Comparison of ENCODE assay signal across 12 mouse cellular contexts in the genomic region with DNA sequence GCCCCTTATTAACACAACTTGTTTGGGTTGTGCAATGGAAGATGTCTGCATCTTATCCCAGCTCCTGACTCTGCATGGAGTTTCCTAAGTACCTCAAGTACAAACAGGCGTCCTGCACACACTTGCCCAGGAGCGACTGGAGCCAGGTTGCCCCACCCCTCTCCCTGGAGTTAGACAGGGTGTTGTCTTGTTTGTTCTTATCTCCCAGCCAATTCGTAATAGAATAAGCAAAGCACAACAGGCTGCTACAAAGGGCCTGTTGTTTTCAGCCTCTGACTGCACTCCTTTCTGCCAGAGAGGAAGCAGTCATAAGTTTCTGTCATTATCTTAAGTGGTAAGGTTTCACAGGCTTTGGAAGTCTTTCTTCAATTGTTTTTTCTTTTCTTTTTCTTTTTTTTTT.
A peak's percentile ranks its signal among the peaks of the same experiment; 100 is the strongest.
DNase-seq lines count a peak whose midpoint lies in the region; ATAC-seq and TF ChIP-seq lines count a peak whose summit lies in the region.
"Had no signal": no experiment of that assay in that cellular context is flagged by ENCODE, and none has a peak within 500 bp of the region (broad histone marks: within the 10 kb centered on the region; RNA-seq: fewer than 3 reads in every experiment).

No protein-coding gene starts in this region.

- no peak overlapping the region; the same call in 1 of the 2 replicates for H3K27ac ChIP-seq in ES-Bruce4 (ENCODE audit: insufficient read depth, low read length)
- H3K27ac ChIP-seq in heart, embryonic 13.5 days (replicated peaks) = peak overlapping the region; percentile 37; the same call in 1 of the 2 replicates
- H3K27ac ChIP-seq in lung, embryonic 15.5 days = peak overlapping the region; percentile 56; the same call in 1 of the 2 replicates
- no peak overlapping the region for H3K27ac ChIP-seq in thymus, adult 2 months (ENCODE audit: control insufficient read depth, insufficient read depth, low read length)
- no peak overlapping the region for H3K27ac ChIP-seq in cerebellum, adult 2 months (ENCODE audit: insufficient read depth, low read length)
- H3K27ac ChIP-seq: macrophage; neural tube, embryonic 13.5 days had no signal

- H3K27me3 ChIP-seq in ES-Bruce4 (ENCODE audit: control insufficient read depth, insufficient read depth, low read length, poor library complexity, severe bottlenecking) = no peaks in the 10 kb centered on the region
- H3K27me3 ChIP-seq in heart, embryonic 13.5 days (replicated peaks) = no peaks in the 10 kb centered on the region
- no peaks in the 10 kb centered on the region for H3K27me3 ChIP-seq in lung, embryonic 15.5 days
- H3K27me3 ChIP-seq in thymus, adult 2 months (ENCODE audit: control insufficient read depth, insufficient read depth, low read length) = no peaks in the 10 kb centered on the region
- no peaks in the 10 kb centered on the region for H3K27me3 ChIP-seq in cerebellum, adult 2 months (ENCODE audit: control insufficient read depth, insufficient read depth, low read length)
- H3K27me3 ChIP-seq: CH12.LX; neural tube, embryonic 13.5 days had no signal

- no peak for TF ChIP-seq CTCF in ES-Bruce4 (IDR thresholded peaks at IDR 0.05; ENCODE audit: low read depth, low read length)
- TF ChIP-seq CTCF in thymus, adult 2 months (IDR thresholded peaks at IDR 0.05; ENCODE audit: borderline replicate concordance, control insufficient read depth, extremely low read depth, insufficient read depth, low read length, poor library complexity) = no peak
- no peak for TF ChIP-seq CTCF in cerebellum, adult 2 months (IDR thresholded peaks at IDR 0.05; ENCODE audit: borderline replicate concordance, insufficient read depth, low read depth, low read length)

- TF ChIP-seq EP300 in ES-Bruce4 (IDR thresholded peaks at IDR 0.05; ENCODE audit: insufficient read depth, low read depth, low read length) = peak; percentile 65; the same call in 1 of the 2 replicates

- no peak overlapping the region for H3K4me2 ChIP-seq in heart, embryonic 13.5 days
- no peak overlapping the region for H3K4me2 ChIP-seq in lung, embryonic 15.5 days
- H3K4me2 ChIP-seq: neural tube, embryonic 13.5 days had no signal

- TF ChIP-seq POLR2A in ES-Bruce4 (IDR thresholded peaks at IDR 0.05; ENCODE audit: insufficient read depth, low read length) = no peak
- no peak for TF ChIP-seq POLR2A in thymus, adult 2 months (IDR thresholded peaks at IDR 0.05; ENCODE audit: control insufficient read depth, extremely low read depth, insufficient read depth, low read length, poor library complexity)
- TF ChIP-seq POLR2A in cerebellum, adult 2 months (IDR thresholded peaks at IDR 0.05; ENCODE audit: borderline replicate concordance, insufficient read depth, low read length) = no peak

- no peaks in the 10 kb centered on the region for H3K4me1 ChIP-seq in ES-Bruce4 (ENCODE audit: control insufficient read depth, insufficient read depth, low read length)
- H3K4me1 ChIP-seq in heart, embryonic 13.5 days = peaks cover 34% of the 10 kb centered on the region
- H3K4me1 ChIP-seq in lung, embryonic 15.5 days = peaks cover 22% of the 10 kb centered on the region
- no peaks in the 10 kb centered on the region for H3K4me1 ChIP-seq in thymus, adult 2 months (replicated peaks; ENCODE audit: control insufficient read depth, insufficient read depth, low read length)
- 0 out of 2 replicates have a peak, but pooled peaks cover 3% of the 10 kb centered on the region for H3K4me1 ChIP-seq in cerebellum, adult 2 months (ENCODE audit: control insufficient read depth, insufficient read depth, low read length)

- H3K9me3 ChIP-seq in ES-Bruce4 (replicated peaks; ENCODE audit: control insufficient read depth, insufficient read depth, low read length, poor library complexity, severe bottlenecking) = no peaks in the 10 kb centered on the region
- no peaks in the 10 kb centered on the region for H3K9me3 ChIP-seq in heart, embryonic 13.5 days
- no peaks in the 10 kb centered on the region for H3K9me3 ChIP-seq in lung, embryonic 15.5 days
- H3K9me3 ChIP-seq: neural tube, embryonic 13.5 days had no signal

- DNase-seq in c-Kit-positive CD71-positive TER-119-positive erythroid progenitor cells, embryonic 14.5 days (ENCODE audit: low spot score) = peak; percentile 4
- DNase-seq in thymus, adult 2 months = no peak
- DNase-seq in ovary, postnatal 10 days (ENCODE audit: low spot score) = no peak
- no peak for DNase-seq in left cerebral cortex, adult 11 months (ENCODE audit: low spot score)
- DNase-seq in cerebellum, adult 2 months = no peak
- DNase-seq: adrenal gland, postnatal 10 days had no signal

- no peak for ATAC-seq in heart, embryonic 13.5 days (ENCODE audit: extremely low read depth, insufficient number of reproducible peaks, low FRiP score, low TSS enrichment)
- no peak for ATAC-seq in lung, embryonic 15.5 days (ENCODE audit: borderline replicate concordance, extremely low read depth, low FRiP score, low TSS enrichment)

- no peak overlapping the region for H3K9ac ChIP-seq in ES-Bruce4 (ENCODE audit: low read depth, poor library complexity, severe bottlenecking)
- H3K9ac ChIP-seq in heart, embryonic 13.5 days = no peak overlapping the region
- H3K9ac ChIP-seq in lung, embryonic 15.5 days = no peak overlapping the region
- H3K9ac ChIP-seq: neural tube, embryonic 13.5 days had no signal

- H3K4me3 ChIP-seq in ES-Bruce4 (ENCODE audit: low read depth, low read length) = no peak overlapping the region
- no peak overlapping the region for H3K4me3 ChIP-seq in heart, embryonic 13.5 days
- H3K4me3 ChIP-seq in lung, embryonic 15.5 days = no peak overlapping the region
- H3K4me3 ChIP-seq in thymus, adult 2 months (ENCODE audit: control insufficient read depth, insufficient read depth, low read length) = no peak overlapping the region
- no peak overlapping the region for H3K4me3 ChIP-seq in cerebellum, adult 2 months (replicated peaks; ENCODE audit: insufficient read depth, low read depth, low read length)
- H3K4me3 ChIP-seq: neural tube, embryonic 13.5 days had no signal

- 22% methylated on average over 3 of the region's 3 CpGs for WGBS in heart, embryonic 13.5 days
- WGBS in lung, embryonic 15.5 days = 27% methylated on average over 3 of the region's 3 CpGs
- WGBS in thymus, adult 2 months = 96% methylated on average over 3 of the region's 3 CpGs
- WGBS in cerebellum, adult 2 months = 53% methylated on average over 3 of the region's 3 CpGs

- H3K36me3 ChIP-seq in ES-Bruce4 (ENCODE audit: control insufficient read depth, insufficient read depth, low read length, poor library complexity, severe bottlenecking) = no peaks in the 10 kb centered on the region
- H3K36me3 ChIP-seq in heart, embryonic 13.5 days = peaks cover 4% of the 10 kb centered on the region
- no peaks in the 10 kb centered on the region for H3K36me3 ChIP-seq in lung, embryonic 15.5 days
- no peaks in the 10 kb centered on the region for H3K36me3 ChIP-seq in thymus, adult 2 months (ENCODE audit: control insufficient read depth, insufficient read depth, low read length)

Comparison
In these comparisons a context has a peak if more than half of its experiments do, and no peak if none do; other contexts are left out.
1. H3K27ac ChIP-seq: peak in heart, embryonic 13.5 days (single experiment) and lung, embryonic 15.5 days (single experiment); none in ES-Bruce4 (single experiment), thymus, adult 2 months (single experiment) and cerebellum, adult 2 months (single experiment).